Mouse (Mus musculus) megakaryocyte, embryonic 14.5 days (primary cell): ENCODE measurements at regions not wholly inside any gene's neighbourhood (a gene's known extent, or its start where the extent isn't known, plus 50 kb on each side); places are given as distances from the start of the nearest gene placed in this dataset.

Experiments
- FLI1 ChIP-seq: IDR thresholded peaks from 2 replicates; pipeline ENCODE4 v1.6.1; 2012; ENCODE audit warnings: low read length, inconsistent platforms, mixed read lengths
- GATA1 ChIP-seq: IDR thresholded peaks from 3 replicates; pipeline ENCODE4 v1.6.1; 2012; ENCODE audit warnings: mixed read lengths, low read length, inconsistent platforms, borderline replicate concordance

- TF ChIP-seq FLI1 (no peak), GATA1 (no peak)
Observed at GRCm38 (mm10) chr6:31917411-31918131, 132.5 kb upstream of the 1700012A03Rik start.
